Mouse (Mus musculus) lung, embryonic 15.5 days (tissue): ENCODE measurements at regions not wholly inside any gene's neighbourhood (a gene's known extent, or its start where the extent isn't known, plus 50 kb on each side); places are given as distances from the start of the nearest gene placed in this dataset.
"Not testable (repeated sequence)": the region's sequence is repeated elsewhere in the genome, so short reads cannot be mapped to it uniquely, and the experiment has no call there.

Experiments
- ATAC-seq: fragments of 200-750 bp; cut with Nextera tagmentation; 2 replicates; pipeline ENCODE4 v1.8.0; 2017; ENCODE audit warnings: moderate number of reproducible peaks, borderline replicate concordance; ENCODE audit not compliant: low FRiP score, low TSS enrichment; ENCODE audit errors: extremely low read depth
- H3K27ac ChIP-seq: fragments of 300-500 bp; sonication (generic); 2 replicates; pipeline ENCODE4 v1.5.1; 2015; ENCODE audit warnings: moderate library complexity, mild to moderate bottlenecking, inconsistent platforms
- H3K27me3 ChIP-seq: fragments of 300-500 bp; sonication (generic); 2 replicates; pipeline ENCODE4 v1.6.1; 2015; ENCODE audit warnings: inconsistent platforms
- H3K36me3 ChIP-seq: fragments of 300-500 bp; sonication (generic); 2 replicates; pipeline ENCODE4 v1.6.1; 2015; ENCODE audit warnings: inconsistent platforms
- H3K4me1 ChIP-seq: fragments of 300-500 bp; sonication (generic); 2 replicates; pipeline ENCODE4 v1.6.1; 2015; ENCODE audit warnings: inconsistent platforms
- H3K4me2 ChIP-seq: fragments of 300-500 bp; sonication (generic); 2 replicates; pipeline ENCODE4 v1.6.1; 2015; ENCODE audit warnings: inconsistent platforms, mild to moderate bottlenecking, moderate library complexity
- H3K4me3 ChIP-seq: fragments of 300-500 bp; sonication (generic); 2 replicates; pipeline ENCODE4 v1.5.1; 2015; ENCODE audit warnings: mild to moderate bottlenecking, inconsistent platforms
- H3K9ac ChIP-seq: fragments of 300-500 bp; sonication (generic); 2 replicates; pipeline ENCODE4 v1.6.1; 2015; ENCODE audit warnings: inconsistent platforms
- H3K9me3 ChIP-seq: fragments of 300-500 bp; sonication (generic); 2 replicates; pipeline ENCODE4 v1.6.1; 2016; ENCODE audit warnings: inconsistent platforms
- WGBS: fragments of 180-500 bp; shearing (Covaris S2); methylation state at CpG from one replicate; pipeline ENCODE4 v1.1.7; 2015; 5-methylcytosine and 5-hydroxymethylcytosine counted together

GRCm38 (mm10) chrX:130525770-130526169, 776.2 kb downstream of the Diaph2 start:
- no peaks in the 10 kb centered on the region for H3K4me1 ChIP-seq
- ATAC-seq, result no peak
- no peak overlapping the region for H3K4me2 ChIP-seq
- H3K27me3 ChIP-seq, result no peaks in the 10 kb centered on the region
- H3K36me3 ChIP-seq, result no peaks in the 10 kb centered on the region
- WGBS, result 98% methylated on average over 2 of the region's 2 CpGs
- no peaks in the 10 kb centered on the region for H3K9me3 ChIP-seq
- no peak overlapping the region for H3K4me3 ChIP-seq
- H3K9ac ChIP-seq, result no peak overlapping the region
- H3K27ac ChIP-seq, result no peak overlapping the region

GRCm38 (mm10) chrX:130533171-130534156, 783.9 kb downstream of the Diaph2 start:
- Histone ChIP-seq H3K4me2 (no peak overlapping the region), H3K4me1 (no peaks in the 10 kb centered on the region), H3K4me3 (no peak overlapping the region), H3K9ac (no peak overlapping the region), H3K27ac (no peak overlapping the region), H3K27me3 (no peaks in the 10 kb centered on the region), H3K9me3 (no peaks in the 10 kb centered on the region), H3K36me3 (no peaks in the 10 kb centered on the region)
- 37% methylated on average over 9 of the region's 9 CpGs for WGBS
- peak; percentile 49; the same call in 1 of the 2 replicates for ATAC-seq

GRCm38 (mm10) chrX:130538771-130539170, 789.2 kb downstream of the Diaph2 start:
- not testable (repeated sequence) for H3K4me2 ChIP-seq, H3K4me1 ChIP-seq, H3K9me3 ChIP-seq, H3K27me3 ChIP-seq, H3K27ac ChIP-seq, ATAC-seq, H3K9ac ChIP-seq, H3K36me3 ChIP-seq, H3K4me3 ChIP-seq
- 87% methylated on average over 7 of the region's 8 CpGs for WGBS

GRCm38 (mm10) chrX:130548001-130548400, 798.5 kb downstream of the Diaph2 start:
- 80% methylated on average over 5 of the region's 5 CpGs for WGBS
- Histone ChIP-seq H3K4me3 (no peak overlapping the region), H3K4me1 (no peaks in the 10 kb centered on the region), H3K36me3 (no peaks in the 10 kb centered on the region), H3K9me3 (no peaks in the 10 kb centered on the region), H3K4me2 (no peak overlapping the region), H3K9ac (no peak overlapping the region), H3K27me3 (no peaks in the 10 kb centered on the region), H3K27ac (no peak overlapping the region)
- ATAC-seq, result no peak

- no peaks in the 10 kb centered on the region for H3K9me3 ChIP-seq
- H3K27ac ChIP-seq, result no peak overlapping the region
- H3K4me1 ChIP-seq, result no peaks in the 10 kb centered on the region
- WGBS, result 57% methylated on average over 3 of the region's 3 CpGs
- no peaks in the 10 kb centered on the region for H3K36me3 ChIP-seq
- ATAC-seq, result no peak
- H3K27me3 ChIP-seq, result no peaks in the 10 kb centered on the region
- no peak overlapping the region for H3K4me3 ChIP-seq
- H3K4me2 ChIP-seq, result no peak overlapping the region
- no peak overlapping the region for H3K9ac ChIP-seq
Measured at GRCm38 (mm10) chrX:130549275-130549674, 799.7 kb downstream of the Diaph2 start.

GRCm38 (mm10) chrX:130549925-130550324, 800.4 kb downstream of the Diaph2 start:
- Histone ChIP-seq H3K9me3 (no peaks in the 10 kb centered on the region), H3K36me3 (no peaks in the 10 kb centered on the region), H3K4me1 (no peaks in the 10 kb centered on the region), H3K4me2 (no peak overlapping the region), H3K9ac (no peak overlapping the region), H3K4me3 (no peak overlapping the region), H3K27me3 (no peaks in the 10 kb centered on the region), H3K27ac (no peak overlapping the region)
- WGBS, result 51% methylated on average over 4 of the region's 4 CpGs
- ATAC-seq, result no peak

GRCm38 (mm10) chrX:130557251-130557650, 807.7 kb downstream of the Diaph2 start:
- Histone ChIP-seq H3K36me3 (no peaks in the 10 kb centered on the region), H3K4me3 (no peak overlapping the region), H3K27ac (no peak overlapping the region), H3K9me3 (no peaks in the 10 kb centered on the region), H3K4me1 (no peaks in the 10 kb centered on the region), H3K9ac (no peak overlapping the region), H3K27me3 (no peaks in the 10 kb centered on the region), H3K4me2 (no peak overlapping the region)
- ATAC-seq, result no peak

GRCm38 (mm10) chrX:130577706-130578105, 828.2 kb downstream of the Diaph2 start:
- no peak overlapping the region for H3K9ac ChIP-seq
- H3K36me3 ChIP-seq, result no peaks in the 10 kb centered on the region
- no peak overlapping the region for H3K27ac ChIP-seq
- H3K9me3 ChIP-seq, result no peaks in the 10 kb centered on the region
- no peak for ATAC-seq
- no peaks in the 10 kb centered on the region for H3K27me3 ChIP-seq
- no peak overlapping the region for H3K4me3 ChIP-seq
- no peak overlapping the region for H3K4me2 ChIP-seq
- 58% methylated on average over 5 of the region's 5 CpGs for WGBS
- H3K4me1 ChIP-seq, result no peaks in the 10 kb centered on the region

- H3K4me1 ChIP-seq, result no peaks in the 10 kb centered on the region
- no peak for ATAC-seq
- WGBS, result 32% methylated on average over 1 of the region's 1 CpGs
Measured at GRCm38 (mm10) chrX:130596631-130597030, 847.1 kb downstream of the Diaph2 start.

GRCm38 (mm10) chrX:130601911-130602310, 852.4 kb downstream of the Diaph2 start:
- no peak for ATAC-seq
- Histone ChIP-seq H3K4me3 (no peak overlapping the region), H3K4me2 (no peak overlapping the region), H3K27ac (no peak overlapping the region), H3K27me3 (no peaks in the 10 kb centered on the region), H3K9ac (no peak overlapping the region), H3K4me1 (no peaks in the 10 kb centered on the region), H3K36me3 (no peaks in the 10 kb centered on the region), H3K9me3 (no peaks in the 10 kb centered on the region)
- WGBS, result 62% methylated on average over 3 of the region's 3 CpGs

More at GRCm38 (mm10) chrX:130596631-130597030, 847.1 kb downstream of the Diaph2 start:
- Histone ChIP-seq H3K27me3 (no peaks in the 10 kb centered on the region), H3K4me3 (no peak overlapping the region), H3K9me3 (no peaks in the 10 kb centered on the region), H3K9ac (no peak overlapping the region), H3K27ac (no peak overlapping the region), H3K4me2 (no peak overlapping the region), H3K36me3 (no peaks in the 10 kb centered on the region)

GRCm38 (mm10) chrX:130638513-130638912, 889.0 kb downstream of the Diaph2 start:
- Histone ChIP-seq H3K9me3 (no peaks in the 10 kb centered on the region), H3K4me3 (no peak overlapping the region), H3K27ac (no peak overlapping the region), H3K36me3 (no peaks in the 10 kb centered on the region), H3K9ac (no peak overlapping the region), H3K27me3 (no peaks in the 10 kb centered on the region), H3K4me2 (no peak overlapping the region), H3K4me1 (no peaks in the 10 kb centered on the region)
- ATAC-seq, result no peak
- 48% methylated on average over 2 of the region's 2 CpGs for WGBS

- Histone ChIP-seq H3K4me1 (no peaks in the 10 kb centered on the region), H3K4me2 (no peak overlapping the region), H3K9me3 (no peaks in the 10 kb centered on the region), H3K27ac (no peak overlapping the region), H3K9ac (no peak overlapping the region), H3K36me3 (no peaks in the 10 kb centered on the region), H3K27me3 (no peaks in the 10 kb centered on the region), H3K4me3 (no peak overlapping the region)
- no peak for ATAC-seq
- WGBS, result 95% methylated on average over 2 of the region's 2 CpGs
Measured at GRCm38 (mm10) chrX:130655815-130656214, 906.3 kb downstream of the Diaph2 start.
